Mouse (Mus musculus) C2C12 (cell line): ENCODE data around the gene Ptprt. TPM values are rescaled to one million over a fixed set of nuclear protein-coding genes. Genes with fewer than 3 reads are reported as not detected.

Experiments used
- H3K27me3 ChIP-seq: one replicate; pipeline ENCODE4 v1.6.1; 2011; ENCODE audit not compliant: control insufficient read depth, insufficient read depth, insufficient read length
- H3K36me3 ChIP-seq: one replicate; pipeline ENCODE4 v1.6.1; 2011; ENCODE audit not compliant: control insufficient read depth, insufficient read depth
- H3K4me3 ChIP-seq: one replicate; pipeline ENCODE4 v1.5.1; 2011; ENCODE audit warnings: mild to moderate bottlenecking, control low read depth; ENCODE audit not compliant: poor library complexity, insufficient read depth, severe bottlenecking
- H3K79me2 ChIP-seq: one replicate; pipeline ENCODE4 v1.6.1; 2011; ENCODE audit not compliant: control insufficient read depth, insufficient read depth
- H3K79me3 ChIP-seq: one replicate; pipeline ENCODE4 v1.6.1; 2011; ENCODE audit warnings: low read depth, control low read depth
- H3ac ChIP-seq: one replicate; pipeline ENCODE3; 2011; ENCODE audit warnings: low read depth; ENCODE audit not compliant: control insufficient read depth, insufficient read length
- CEBPB ChIP-seq: IDR thresholded peaks from one replicate; pipeline ENCODE4 v1.6.1; 2011; ENCODE audit warnings: low read depth, mild to moderate bottlenecking, control low read depth, moderate library complexity
- CTCF ChIP-seq: IDR thresholded peaks from one replicate; pipeline ENCODE4 v1.5.1; 2011; ENCODE audit not compliant: control insufficient read depth, insufficient read depth, insufficient read length
- FOSL1 ChIP-seq: IDR thresholded peaks from one replicate; pipeline ENCODE4 v1.8.0; 2011; ENCODE audit warnings: mild to moderate bottlenecking, low read length; ENCODE audit not compliant: poor library complexity, insufficient read depth, severe bottlenecking
- MAX ChIP-seq: IDR thresholded peaks from one replicate; pipeline ENCODE4 v1.6.1; 2011; ENCODE audit warnings: mild to moderate bottlenecking, control low read depth
- MYOD1 ChIP-seq: IDR thresholded peaks from one replicate; pipeline ENCODE4 v1.6.1; 2011; ENCODE audit warnings: low read depth; ENCODE audit not compliant: control insufficient read depth, insufficient read length
- MYOG ChIP-seq: IDR thresholded peaks from one replicate; pipeline ENCODE4 v1.6.1; 2011; ENCODE audit not compliant: control insufficient read depth, insufficient read length; ENCODE audit errors: extremely low read depth
- USF1 ChIP-seq: IDR thresholded peaks from one replicate; pipeline ENCODE4 v1.6.1; 2011; ENCODE audit warnings: low read depth, mild to moderate bottlenecking, control low read depth, moderate library complexity
- polyA plus RNA-seq: library from polyadenylated mRNA; unstranded; fragments of >200 nt; fragmentation: generic; extraction: Trizol; gene quantifications from one replicate; pipeline ENCODE4 v1.2.1, GENCODE M21; 2012; ENCODE audit warnings: missing spikeins

The Ptprt gene
- polyA plus RNA-seq, 1 experiment: not detected

DNA sequence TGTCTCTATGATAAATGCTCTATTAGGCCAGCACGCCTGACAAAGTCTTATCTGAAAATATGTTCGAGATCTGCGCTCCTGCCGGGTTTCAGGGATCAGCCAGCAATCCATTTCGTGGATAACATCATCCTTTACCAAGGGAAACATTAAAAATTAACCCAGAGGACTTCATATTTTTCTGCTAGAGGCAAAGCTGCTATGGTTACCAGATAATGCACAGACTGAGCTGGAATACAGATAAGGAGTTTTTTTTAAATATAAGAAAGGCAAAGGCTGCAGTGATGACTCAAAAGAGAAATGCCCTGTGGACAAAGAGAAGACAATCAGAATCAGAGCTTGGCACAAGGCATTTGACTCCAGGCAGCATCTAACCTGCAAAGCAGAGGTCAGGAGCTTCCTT lies 1111.4 kb downstream of the Ptprt start:
- Histone ChIP-seq H3K27me3 (no peaks in the 10 kb centered on the region), H3K79me3 (no peaks in the 10 kb centered on the region), H3K36me3 (no peaks in the 10 kb centered on the region), H3ac (no peak overlapping the region), H3K79me2 (no peaks in the 10 kb centered on the region), H3K4me3 (no peak overlapping the region)
- TF ChIP-seq MYOG (no peak), CTCF (no peak), USF1 (no peak), MAX (no peak), CEBPB (no peak), FOSL1 (no peak), MYOD1 (no peak)

DNA sequence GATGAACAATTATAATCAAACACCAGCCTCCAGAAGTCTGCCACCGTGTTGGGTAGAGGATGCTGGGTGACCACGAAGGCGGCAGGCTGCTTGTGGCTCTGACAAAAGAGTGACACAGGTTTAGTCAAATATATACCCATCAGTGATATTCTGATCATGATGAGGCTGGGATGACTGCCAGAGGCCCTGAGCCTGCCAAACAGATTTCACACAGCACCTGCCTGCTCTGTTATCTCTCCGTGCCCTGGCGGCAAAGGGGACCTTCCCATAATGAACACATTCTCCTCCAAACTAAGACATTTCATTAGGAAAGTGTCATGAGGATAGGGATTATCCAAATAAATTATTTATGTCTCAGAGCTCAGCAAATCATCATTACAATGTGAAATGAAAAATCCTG lies 1113.6 kb downstream of the Ptprt start:
- Histone ChIP-seq H3K4me3 (no peak overlapping the region), H3K79me3 (no peaks in the 10 kb centered on the region), H3K79me2 (no peaks in the 10 kb centered on the region), H3K27me3 (no peaks in the 10 kb centered on the region), H3K36me3 (no peaks in the 10 kb centered on the region), H3ac (no peak overlapping the region)
- TF ChIP-seq MYOD1: no peak
- TF ChIP-seq MYOG: no peak
- TF ChIP-seq CEBPB: no peak
- TF ChIP-seq CTCF: no peak
- TF ChIP-seq USF1: no peak
- no peak for TF ChIP-seq FOSL1
- TF ChIP-seq MAX: no peak

DNA sequence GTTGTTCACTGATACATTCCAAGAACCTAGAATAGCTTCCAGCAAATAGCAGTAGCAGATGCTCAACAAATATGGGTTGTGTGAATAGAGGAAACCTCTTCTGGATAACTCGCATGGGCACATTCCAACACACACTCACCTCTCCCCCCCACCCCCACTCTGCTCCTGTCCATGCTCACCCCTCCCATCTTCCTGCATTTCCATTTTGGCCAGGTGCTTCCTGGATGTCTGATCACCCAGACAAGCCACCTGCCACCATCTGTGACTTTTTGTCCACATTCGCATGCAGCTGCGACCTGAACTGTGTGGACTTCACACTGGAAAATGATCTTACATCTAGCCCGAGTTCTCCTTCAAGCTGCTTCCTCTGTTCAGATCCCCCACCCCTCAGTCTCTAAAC lies 1115.5 kb downstream of the Ptprt start:
- Histone ChIP-seq H3K27me3 (no peaks in the 10 kb centered on the region), H3K79me2 (no peaks in the 10 kb centered on the region), H3K79me3 (no peaks in the 10 kb centered on the region), H3ac (no peak overlapping the region), H3K36me3 (no peaks in the 10 kb centered on the region), H3K4me3 (no peak overlapping the region)
- TF ChIP-seq MYOG (no peak), CEBPB (no peak), CTCF (no peak), MAX (no peak), FOSL1 (no peak), USF1 (no peak), MYOD1 (no peak)

DNA sequence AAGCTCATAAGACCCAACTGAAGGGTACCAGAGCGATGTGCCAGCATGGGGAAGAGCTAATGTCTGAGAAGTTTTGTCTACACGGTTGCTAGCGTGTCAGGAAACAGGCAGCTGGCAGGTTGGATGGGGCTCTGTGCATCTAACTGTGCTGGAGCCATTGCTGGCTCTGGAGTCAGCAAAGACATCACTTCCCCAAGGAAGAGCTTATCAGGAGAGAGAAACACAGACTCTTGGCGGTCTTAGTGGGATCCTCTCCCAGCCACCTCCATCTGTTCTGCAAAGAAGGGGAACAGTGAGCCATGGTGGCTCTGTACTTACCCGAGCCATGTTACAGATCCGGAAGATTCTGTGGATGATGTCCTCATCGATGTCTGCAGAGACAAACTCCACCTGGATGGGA lies 1126.8 kb downstream of the Ptprt start:
- no peak for TF ChIP-seq MAX
- TF ChIP-seq MYOG: no peak
- TF ChIP-seq MYOD1: no peak
- TF ChIP-seq USF1: no peak
- no peak for TF ChIP-seq FOSL1
- TF ChIP-seq CTCF: no peak
- TF ChIP-seq CEBPB: no peak
- H3K36me3 ChIP-seq: no peaks in the 10 kb centered on the region
- no peaks in the 10 kb centered on the region for H3K79me2 ChIP-seq
- H3K27me3 ChIP-seq: no peaks in the 10 kb centered on the region
- H3ac ChIP-seq: no peak overlapping the region
- no peak overlapping the region for H3K4me3 ChIP-seq
- no peaks in the 10 kb centered on the region for H3K79me3 ChIP-seq

DNA sequence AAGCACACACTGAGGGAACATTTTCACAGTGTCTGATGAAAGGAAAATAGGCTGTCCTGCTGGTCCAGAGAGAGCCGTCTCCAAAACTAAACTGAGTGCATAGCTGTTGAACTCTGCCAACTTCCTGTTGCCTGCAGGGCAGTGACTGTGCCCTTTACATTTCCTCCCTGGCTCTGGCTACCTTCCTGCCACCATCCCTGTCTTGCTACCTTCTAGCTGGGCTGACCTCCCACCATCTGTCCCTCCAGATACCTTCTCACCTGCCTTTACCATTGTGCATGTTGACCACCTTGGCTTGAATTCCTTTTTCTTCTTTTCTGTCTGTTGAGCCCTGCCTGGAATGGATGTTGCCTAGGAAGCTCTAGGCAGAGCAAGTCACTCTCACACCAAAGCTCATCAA lies 1133.8 kb downstream of the Ptprt start:
- TF ChIP-seq MAX (no peak), MYOG (no peak)
- H3K27me3 ChIP-seq: no peaks in the 10 kb centered on the region
- H3K4me3 ChIP-seq: no peak overlapping the region
- no peaks in the 10 kb centered on the region for H3K79me3 ChIP-seq
- H3K36me3 ChIP-seq: no peaks in the 10 kb centered on the region
- H3K79me2 ChIP-seq: no peaks in the 10 kb centered on the region
- no peak overlapping the region for H3ac ChIP-seq

DNA sequence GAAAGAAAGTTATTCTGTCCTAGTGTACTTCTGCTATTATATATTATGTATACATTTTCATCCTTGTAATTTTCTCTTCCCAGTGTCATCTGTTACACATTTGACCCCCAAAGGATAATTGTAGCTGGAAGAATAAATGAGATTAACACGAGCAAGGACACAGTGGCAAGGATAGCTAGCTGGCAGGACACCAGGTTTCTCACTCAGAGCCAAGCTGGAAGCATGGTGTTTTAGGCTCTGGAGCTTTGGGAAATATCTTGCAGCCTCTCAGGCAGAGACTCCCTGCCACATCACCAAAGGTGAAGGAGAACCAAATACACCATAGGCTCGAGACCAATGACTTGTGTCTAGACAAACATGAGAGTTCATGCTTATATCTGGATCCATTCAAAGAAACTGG lies 1141.3 kb downstream of the Ptprt start:
- no peaks in the 10 kb centered on the region for H3K27me3 ChIP-seq
- no peak overlapping the region for H3K4me3 ChIP-seq
- TF ChIP-seq CEBPB: no peak
- TF ChIP-seq CTCF: no peak
- no peak for TF ChIP-seq MAX
- no peak for TF ChIP-seq MYOD1
- no peak overlapping the region for H3ac ChIP-seq
- no peaks in the 10 kb centered on the region for H3K79me3 ChIP-seq
- H3K79me2 ChIP-seq: no peaks in the 10 kb centered on the region
- H3K36me3 ChIP-seq: no peaks in the 10 kb centered on the region

DNA sequence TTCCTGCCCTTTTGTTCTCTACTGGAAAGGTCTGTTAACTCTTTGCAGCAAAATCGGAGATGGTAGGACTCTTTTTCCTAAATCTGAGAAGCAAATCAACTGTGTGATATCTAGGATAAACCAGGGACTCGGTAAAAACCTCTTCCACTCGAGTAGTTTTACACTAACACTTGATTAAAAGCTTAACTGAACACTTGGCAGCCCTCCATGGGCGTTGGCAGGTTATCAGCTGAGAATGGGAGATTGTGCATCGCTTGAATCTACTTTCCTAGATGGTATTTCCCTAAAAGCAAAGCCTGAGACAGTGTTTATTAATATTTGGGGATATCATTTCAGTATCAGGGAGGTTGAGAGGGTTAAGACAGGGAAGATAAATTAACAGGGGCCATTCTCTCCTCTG lies 1144.0 kb downstream of the Ptprt start:
- no peaks in the 10 kb centered on the region for H3K27me3 ChIP-seq
- H3K4me3 ChIP-seq: no peak overlapping the region
- no peaks in the 10 kb centered on the region for H3K36me3 ChIP-seq
- no peaks in the 10 kb centered on the region for H3K79me2 ChIP-seq
- H3K79me3 ChIP-seq: no peaks in the 10 kb centered on the region
- no peak overlapping the region for H3ac ChIP-seq
- no peak for TF ChIP-seq USF1
- no peak for TF ChIP-seq MAX
- TF ChIP-seq FOSL1: no peak
- no peak for TF ChIP-seq CTCF
- TF ChIP-seq MYOD1: no peak
- no peak for TF ChIP-seq MYOG
- no peak for TF ChIP-seq CEBPB
